Mouse (Mus musculus): Measurements from ENCODE around the gene Ccnk.

Ccnk gene

DNA sequence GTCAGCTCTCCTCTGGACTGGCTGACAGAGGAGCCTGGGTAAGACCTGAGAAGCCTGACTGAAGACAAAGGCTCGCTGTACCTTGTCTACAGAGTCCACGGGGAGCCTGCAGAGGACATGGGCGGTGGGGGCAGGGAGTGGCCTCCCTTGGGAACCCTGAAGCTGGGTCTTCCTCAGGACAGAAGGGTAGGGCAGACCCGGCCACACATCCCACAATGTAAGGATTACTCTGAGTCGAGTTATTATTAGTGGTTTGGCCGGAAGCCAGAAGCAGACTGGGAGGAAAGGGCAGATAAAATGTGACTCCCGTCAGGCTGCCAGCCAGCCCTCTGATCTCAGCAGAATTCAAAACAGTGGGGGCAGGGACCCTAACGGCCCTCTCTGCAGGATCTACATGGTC lies 65.4 kb downstream of the Ccnk start:
- TF ChIP-seq GATA4 (IDR thresholded peaks at IDR 0.05; ENCODE audit: insufficient replicate concordance, low read length), result peak; percentile 53; the same call in 1 of the 2 replicates

DNA sequence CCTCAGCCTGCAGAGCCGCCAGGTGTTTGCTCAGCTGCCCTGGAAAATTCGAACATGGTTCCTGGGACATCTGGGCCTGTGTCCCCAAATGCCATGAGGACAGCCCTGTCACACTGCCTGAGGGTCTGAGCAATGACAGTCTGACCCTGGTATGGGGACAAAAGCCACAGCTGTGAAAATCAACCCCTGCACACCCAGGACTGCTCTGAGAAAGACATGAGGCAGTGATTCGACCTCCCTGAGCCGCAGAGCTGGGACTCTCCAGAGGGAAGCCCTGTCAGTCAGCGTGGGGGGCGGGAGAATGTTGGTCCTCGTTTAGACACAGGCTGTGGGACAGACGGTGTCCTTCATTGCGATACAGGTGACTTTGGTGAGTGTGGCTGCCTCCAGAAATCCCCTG lies 66.2 kb downstream of the Ccnk start:
- TF ChIP-seq GATA4 (IDR thresholded peaks at IDR 0.05; ENCODE audit: insufficient replicate concordance, low read length), result no peak

DNA sequence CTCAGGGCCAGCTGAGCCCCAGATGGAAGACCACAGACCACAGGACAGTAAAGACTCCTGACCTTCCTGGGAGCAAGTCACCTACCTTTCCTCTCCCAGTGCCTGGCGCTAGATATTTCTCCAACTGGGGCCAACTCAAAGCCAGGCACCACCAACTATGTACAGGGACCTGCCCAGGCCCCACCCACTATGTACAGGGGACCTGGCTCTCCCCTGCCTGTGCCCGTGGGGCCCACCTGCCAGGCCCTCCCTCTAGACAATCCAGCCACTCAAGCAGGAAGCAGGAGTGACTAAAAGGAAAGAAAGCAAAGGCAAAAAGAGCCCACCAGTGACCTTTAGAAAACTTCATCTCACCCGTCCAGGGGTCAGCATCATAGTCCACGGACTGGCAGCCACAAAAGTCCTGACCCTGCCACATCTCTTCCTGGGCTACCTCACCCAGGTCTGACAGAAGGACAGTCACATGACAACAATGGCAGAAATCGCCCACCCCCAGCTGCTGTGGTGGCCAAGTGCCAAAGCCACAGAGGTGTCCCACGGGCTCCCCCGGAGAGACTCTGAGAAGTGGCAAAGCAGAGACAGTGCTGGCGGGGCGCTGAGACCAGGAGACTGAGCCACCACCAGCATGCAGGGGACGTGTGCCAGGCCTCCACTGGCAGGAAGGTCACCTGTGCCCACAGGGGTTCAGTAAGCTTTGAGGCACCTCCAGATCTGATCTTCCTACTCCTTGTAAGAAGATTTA lies 67.6 kb downstream of the Ccnk start:
- TF ChIP-seq GATA4 (IDR thresholded peaks at IDR 0.05; ENCODE audit: insufficient replicate concordance, low read length), result no peak

DNA sequence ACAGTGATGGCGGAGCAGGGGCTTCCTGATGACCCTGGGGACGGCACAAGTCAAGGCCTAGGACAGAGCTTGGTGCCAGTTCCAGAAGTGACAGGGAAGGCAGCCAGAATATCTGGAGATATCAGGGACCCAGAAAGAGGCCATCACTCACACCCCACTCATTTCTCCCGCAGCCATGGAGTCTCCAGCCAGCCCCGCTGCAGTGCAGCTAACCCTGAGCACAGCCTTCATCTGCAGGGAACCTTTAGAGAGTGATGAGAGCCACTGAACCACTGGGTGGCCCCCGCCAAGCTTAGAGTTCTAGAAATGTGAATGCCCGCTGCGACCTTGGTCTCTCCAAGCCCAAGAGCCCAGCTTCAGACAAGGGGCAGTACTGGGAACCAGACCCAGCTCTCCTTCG lies 69.6 kb downstream of the Ccnk start:
- TF ChIP-seq GATA4 (IDR thresholded peaks at IDR 0.05; ENCODE audit: insufficient replicate concordance, low read length), result no peak

DNA sequence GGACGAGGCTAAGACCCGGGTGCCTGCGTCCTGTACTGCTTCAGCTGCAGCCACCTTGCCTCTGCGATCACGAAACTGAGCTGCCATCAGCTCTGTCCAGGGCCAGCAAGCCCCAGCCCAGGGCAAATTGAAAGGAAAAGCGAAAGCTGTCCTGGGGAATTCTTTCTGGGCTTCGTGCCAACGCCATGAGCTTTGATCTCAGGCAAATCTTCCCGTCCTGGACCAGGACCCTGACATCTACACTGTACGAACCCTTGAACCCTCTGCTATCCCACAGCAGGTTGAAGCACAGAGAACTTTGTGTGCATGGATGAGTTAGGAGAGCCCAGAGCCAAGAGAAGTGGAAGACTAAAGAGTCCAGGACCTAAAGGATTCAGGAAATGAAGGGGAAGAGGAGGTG lies 70.1 kb downstream of the Ccnk start:
- TF ChIP-seq GATA4 (IDR thresholded peaks at IDR 0.05; ENCODE audit: insufficient replicate concordance, low read length), result peak; percentile 49; the same call in 1 of the 2 replicates

DNA sequence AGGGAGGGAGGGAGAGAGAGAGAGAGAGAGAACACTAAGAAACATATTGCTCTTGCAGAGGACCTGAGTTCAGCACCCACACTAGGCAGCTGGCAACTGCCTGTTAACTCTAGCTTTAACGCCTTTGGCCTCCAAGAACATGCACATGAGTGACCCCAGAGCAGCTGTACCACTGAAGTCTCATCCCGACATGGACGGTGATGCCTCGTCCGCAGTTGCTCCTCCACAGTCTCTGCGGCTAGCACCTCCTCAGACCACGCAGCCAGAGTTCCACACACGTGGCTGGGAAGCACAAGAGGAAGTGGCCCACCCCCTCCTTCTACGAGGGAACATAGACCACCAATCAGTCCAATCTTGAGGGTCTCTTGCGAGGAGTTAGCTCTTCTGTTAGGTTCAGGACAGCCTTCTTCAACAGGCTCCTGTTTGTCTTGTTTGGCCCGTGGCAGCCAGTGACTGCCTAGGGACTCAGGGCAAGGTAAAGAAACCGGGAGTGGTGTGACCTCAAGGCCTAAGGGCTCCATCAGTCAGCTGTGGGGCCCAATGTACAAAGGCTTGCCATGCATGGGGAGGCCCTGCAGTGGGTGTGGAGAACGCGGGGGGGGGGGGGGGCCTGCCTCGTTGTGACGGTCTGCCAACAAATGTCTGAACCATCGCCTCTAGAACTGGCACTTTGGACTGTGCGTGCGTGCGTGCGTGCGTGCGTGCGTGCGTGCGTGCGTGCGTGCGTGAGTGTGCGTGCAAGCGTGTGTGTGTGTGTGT lies 71.8 kb downstream of the Ccnk start:
- TF ChIP-seq GATA4 (IDR thresholded peaks at IDR 0.05; ENCODE audit: insufficient replicate concordance, low read length), result no peak

DNA sequence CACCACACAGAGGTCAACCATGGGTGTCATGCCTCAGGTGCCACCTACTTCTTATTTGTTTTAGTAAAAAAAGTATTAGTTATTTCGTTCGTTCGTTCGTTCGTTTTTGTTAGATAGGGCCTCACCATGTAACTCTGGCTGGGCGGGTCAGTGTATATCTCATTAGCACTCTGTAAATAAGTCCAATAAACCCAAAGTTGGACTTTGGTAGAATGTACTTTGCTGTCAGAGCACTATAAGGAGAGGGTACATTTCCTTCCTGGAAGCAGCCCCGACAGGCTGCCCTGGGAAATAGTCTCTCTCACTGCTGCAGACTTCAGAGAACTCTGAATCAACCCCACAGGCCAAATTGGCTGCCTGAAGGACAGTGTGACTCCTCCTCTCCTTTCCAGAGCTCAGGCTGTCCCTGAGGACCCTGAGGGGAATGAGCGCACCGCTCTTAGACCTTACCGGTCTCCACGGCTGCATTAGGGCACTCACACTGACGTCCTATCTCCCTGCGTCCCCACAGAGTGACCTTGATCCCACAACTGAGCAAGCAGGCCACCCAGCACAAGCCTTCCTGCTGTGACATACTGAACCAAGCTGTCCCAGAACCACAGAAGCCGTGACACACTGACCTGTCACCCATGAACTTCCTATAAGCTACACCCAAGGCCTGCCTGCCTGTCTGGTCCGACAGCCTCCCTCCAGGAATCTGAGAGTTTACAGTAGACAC lies 72.6 kb downstream of the Ccnk start:
- no peak for TF ChIP-seq GATA4 (IDR thresholded peaks at IDR 0.05; ENCODE audit: insufficient replicate concordance, low read length)
